Mouse (Mus musculus) T-helper 17 cell (primary cell): ENCODE data around the gene Pth2.

Experiments used
- in situ Hi-C, 2 experiments: fragments of 300-600 bp; cut with MboI, MseI; formaldehyde crosslinking; loops; 1 replicate in 1 of 2; 2 replicates in 1 of 2; pipeline ENCODE4 v1.15.1; 2025; ENCODE audit warnings: high pct_unique_total_duplicates in 2 of 2

Pth2 gene

DNA sequence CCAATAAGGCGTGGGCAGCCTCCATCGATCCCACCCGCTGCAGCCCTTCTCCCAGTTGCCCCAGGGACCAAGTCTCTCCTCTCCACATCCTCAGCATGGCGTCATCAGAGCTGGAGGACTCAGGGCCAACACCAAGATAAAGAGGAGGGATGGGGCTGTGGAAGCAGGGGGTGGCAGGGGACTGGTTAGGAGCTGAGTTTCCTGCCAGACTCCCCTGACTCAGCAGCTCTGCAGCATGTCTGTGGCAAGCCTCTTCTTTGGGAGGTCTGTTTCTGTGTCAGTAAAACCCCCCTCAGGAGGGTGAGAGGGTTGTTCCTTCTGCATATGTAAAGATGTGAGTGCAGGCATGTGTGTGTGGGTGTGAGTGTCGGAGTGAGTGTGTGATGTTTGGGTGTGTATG, 16.2 kb downstream of the Pth2 start:
- in situ Hi-C loops = no loop called here

DNA sequence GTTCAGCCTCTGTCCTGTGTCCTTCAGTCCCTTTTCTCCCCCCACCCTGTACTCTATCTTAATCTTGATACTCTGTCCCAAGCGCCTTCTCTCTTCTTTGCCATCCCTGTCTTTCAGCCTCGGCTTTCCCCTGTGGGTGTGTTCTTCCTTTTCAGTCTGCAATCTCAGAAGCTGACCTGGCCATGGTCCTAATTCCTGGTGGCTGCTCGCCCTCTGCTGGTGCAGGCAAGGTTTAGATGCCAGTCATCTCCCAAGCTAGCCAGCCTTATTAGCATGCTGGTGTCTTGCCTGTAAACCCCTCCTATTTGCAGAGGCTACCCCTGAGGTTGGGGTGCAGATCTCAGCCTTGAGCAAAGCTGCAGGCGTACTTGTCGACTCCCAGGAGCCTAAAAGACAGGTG, 17.6 kb downstream of the Pth2 start:
- in situ Hi-C loops = no loop called here

DNA sequence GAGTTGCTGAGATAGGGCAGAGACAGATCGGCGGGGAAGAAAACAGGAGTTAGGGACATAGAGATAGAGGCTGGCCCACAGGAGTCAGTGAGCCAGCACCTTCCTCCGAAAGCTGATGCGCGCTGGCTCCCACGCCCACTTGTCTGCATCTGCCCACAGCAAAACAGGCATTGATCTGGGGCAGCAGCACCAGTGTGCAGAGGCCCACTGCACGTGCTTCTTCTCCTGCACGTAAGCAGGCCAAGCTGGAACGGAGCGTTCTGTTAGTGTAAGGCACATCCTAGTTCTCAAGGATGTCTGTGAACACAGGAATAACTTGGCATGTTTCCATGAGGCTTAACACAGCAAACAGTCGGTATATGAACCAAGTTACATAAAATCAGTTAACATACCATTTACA, 18.2 kb downstream of the Pth2 start:
- in situ Hi-C loops = no loop called here

DNA sequence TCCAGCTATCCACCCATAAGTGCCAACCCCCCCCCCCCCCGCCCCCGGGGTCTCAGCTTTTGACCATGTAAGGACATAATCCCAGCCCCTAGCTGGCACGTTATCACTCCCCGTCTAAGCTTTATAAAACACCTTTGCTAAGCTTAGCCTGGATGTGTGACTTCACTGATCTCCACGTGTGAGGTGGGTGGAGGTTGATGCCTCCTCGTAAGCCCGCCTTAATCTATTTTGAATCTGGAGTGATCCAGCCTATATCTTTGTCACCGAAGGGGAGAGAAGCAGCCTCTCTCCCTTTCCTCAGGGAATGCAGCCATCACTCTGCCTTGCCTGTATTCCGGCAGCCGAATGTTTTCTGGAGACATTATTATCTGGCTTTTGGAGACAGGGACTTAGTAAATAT, 21.9 kb downstream of the Pth2 start:
- in situ Hi-C loops = no loop called here

DNA sequence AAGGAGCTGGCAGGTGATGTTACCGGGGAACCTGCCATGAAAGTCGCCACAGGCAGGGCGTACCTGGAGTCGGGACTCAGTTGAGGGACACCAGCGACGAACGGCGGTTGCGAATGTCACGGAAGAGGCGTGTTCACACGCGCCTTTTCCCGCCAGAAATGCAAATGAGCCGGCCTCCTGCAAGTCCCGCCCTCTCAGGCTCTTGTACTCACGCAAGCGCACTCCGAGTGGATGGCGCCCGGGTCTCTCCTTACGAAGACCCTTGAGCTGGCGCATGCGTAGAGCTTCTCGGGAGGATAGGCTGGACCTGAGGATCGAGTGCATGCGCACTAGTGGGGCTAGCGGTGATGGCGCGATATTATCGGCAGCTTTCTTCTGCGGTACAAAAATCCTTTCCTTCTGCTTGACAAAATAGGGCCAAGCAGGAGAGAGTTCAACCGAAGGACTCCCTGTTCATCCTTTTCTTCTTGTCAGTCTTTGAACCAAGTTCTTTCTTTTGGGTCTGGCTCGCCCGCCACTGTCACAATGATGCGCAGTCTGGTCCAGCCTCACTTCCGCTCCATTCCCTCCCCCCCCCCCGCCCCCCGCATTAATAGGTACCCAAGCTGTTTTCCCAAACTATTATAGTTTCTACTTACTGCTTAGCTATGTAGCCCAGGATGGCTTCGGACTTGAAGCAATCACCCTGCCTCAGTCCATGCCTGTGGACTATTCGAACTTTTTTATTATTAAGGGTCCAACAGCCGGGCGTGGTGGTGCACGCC, 23.8 kb downstream of the Pth2 start, which contains the start of gene Ccdc155:
Ccdc155 (minus strand) TSS at position 513 of the 764 bp plus-strand sequence.
- in situ Hi-C loops = no loop called here

DNA sequence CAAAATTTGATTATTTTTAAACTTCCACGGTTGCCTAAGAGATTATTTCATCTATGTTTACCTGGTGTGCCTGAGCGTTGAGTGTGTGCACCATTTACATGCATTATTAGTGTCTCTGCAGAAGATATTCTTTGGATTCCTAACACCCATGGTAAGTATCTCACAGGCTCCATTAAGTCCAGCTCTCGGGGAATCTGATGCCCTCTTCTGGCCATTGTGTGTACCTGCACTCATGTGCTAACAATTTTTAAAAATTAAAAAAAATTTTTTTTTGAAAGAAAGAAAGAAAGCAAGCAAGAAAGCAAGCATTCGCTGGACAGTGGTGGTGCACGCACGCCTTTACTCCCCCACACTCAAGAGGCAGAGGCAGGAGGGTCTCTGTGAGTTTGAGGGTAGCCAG, 27.5 kb downstream of the Pth2 start:
- in situ Hi-C loops = no loop called here

DNA sequence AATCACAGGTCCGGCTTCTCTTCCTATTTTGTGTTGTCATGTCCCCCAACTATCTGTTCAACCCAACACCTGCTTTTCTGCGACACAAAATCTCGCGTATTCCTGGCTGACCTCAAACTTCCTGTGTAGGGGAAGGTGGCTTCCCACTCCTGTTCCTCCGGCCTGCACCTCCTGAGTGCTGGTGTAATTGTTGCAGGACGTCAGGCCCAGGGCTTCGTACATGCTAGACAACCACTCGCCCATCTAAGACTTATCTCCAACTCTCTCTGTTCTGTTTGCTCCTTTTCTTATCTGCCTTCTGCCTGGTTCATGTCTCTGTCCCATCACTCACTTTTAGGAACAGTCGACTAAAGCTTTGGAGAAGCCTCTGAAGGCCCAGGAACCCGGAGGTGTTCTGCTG, 30.3 kb downstream of the Pth2 start:
- in situ Hi-C loops = no loop called here

DNA sequence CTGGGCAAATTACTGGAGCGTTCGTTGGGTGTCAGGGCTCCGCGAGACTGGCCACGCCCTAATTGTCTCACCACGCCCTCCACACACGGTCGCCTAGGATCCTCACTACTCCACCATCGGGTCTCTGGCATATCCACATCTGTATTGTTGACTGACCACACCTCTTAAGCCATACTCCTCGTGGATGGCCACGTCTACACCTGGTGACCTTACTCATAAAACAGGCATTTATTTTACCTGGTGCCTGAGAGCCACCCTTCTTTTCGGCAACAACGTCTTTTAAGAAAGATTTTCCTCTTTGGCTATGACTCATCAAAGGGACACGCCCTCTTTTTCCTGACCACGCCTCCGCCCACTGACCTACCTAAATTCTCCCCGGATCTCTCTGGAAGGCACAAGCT, 31.1 kb downstream of the Pth2 start, which contains the start of gene Dkkl1:
Dkkl1 (minus strand) TSS at position 297 of the 401 bp plus-strand sequence.
- in situ Hi-C loops = no loop called here

DNA sequence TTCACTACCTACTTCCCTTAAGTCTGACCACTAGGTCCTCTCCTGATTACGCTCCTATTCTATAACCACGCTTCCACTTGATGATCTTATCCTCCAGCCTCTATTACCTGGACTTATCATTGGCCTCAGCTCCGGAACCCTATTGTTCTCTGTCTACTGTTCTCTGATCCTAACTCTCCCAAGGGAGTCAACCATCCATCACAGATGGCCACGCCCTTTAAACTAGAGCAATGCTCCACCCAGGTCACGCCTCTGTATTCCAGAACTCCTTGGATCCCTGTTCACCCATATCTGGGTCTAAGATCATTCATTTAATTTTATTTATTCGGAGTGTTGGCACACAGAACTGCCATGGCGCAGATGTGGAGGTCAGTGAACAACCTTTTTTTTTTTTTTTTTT, 31.6 kb downstream of the Pth2 start:
- in situ Hi-C loops = no loop called here

DNA sequence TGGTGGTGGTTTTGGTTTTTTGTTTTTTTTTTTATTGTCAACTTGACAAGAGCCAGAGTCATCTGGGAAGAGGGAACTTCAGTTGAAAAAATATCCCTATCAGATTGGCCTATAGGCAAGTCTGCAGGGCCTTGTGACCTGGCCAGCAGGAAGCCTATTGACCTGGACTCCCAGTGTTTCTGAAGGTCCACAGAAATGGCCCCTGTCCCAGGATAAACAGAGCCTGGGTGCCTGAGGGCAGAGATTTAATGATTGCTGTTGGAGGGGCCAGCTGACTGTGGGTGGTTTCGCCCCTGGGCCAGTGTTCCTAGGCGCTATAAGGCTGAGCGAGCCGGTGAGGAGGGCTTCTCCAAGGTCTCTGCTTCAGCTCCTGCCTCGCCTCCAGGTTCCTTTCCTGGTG, 32.9 kb downstream of the Pth2 start:
- in situ Hi-C loops = no loop called here

DNA sequence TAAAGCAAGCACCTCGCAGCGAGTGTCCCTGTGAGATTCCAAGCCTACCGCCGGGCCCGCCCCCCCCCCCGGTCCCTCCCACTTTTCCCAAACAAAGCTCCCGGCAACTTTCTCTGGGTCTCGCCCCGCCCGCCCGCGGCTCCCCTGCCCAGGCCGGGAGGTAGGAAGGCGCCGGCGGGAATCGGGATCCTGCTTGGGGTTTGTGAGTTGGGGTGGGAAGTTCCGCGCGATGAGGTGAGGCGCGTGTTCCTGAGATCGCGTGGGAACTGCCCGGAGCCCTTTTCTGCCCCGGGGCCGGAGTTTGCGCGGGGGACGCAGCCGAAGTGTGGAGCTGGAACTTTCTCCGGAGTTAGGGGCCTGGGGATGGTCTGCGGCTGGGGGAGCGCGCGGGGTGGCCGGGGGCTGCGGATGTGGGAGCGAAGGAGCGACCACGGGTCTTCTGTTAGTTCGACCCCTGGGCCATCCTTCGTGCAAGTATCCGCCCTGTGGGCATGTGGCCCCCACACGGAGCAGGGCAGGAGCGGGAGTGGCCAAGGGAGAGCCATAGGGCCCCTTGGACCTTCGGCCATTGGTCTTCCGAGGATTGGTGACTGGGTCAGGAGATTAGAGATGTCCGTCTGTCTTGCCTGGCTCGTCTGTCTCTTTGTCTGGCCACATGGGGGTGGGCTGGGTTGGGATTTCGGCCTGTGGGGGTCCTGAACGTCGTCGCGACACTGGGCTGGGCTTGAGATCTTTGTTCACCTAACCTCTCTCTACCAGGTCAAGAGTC, 35.1 kb downstream of the Pth2 start, which contains the start of gene Tead2:
Tead2 (plus strand) TSS at position 81 of the 769 bp plus-strand sequence.
- in situ Hi-C loops = no loop called here

DNA sequence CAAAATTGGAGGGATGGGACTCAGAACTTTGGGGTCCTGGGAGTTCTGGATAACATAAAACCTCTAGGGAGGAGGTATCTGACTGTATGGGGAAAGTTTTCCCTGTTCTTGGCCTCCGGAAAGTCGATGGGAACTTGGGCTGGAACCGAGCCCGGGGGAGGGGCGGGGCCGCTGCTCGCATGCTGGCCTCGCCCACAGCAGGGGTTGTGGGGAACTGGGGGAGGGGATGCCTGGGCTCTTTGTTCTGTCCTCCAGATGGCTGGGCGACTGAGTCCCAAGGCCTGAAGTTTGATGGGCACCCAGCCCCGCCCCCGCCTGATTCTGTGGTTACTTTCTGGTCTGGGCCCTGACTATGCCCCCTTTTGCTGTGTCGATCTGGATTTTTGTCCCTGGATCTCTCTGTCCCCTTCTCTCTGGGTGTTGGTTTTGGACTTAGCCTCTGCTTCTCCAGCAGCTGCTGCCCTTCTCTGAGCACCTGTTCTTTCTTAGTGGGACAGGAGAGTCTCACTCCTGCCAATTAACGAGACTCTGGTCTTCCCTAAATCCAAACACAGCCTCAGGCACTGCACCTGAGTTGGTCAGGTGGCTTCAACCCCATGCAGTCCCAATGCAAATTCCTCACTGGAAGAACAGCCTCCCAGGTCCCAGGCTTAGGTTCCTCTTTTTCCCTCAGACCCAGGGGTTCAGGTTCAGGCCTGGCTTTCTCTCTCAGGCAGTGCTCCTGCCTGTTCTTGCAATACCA, 35.8 kb downstream of the Pth2 start:
- in situ Hi-C loops = no loop called here

DNA sequence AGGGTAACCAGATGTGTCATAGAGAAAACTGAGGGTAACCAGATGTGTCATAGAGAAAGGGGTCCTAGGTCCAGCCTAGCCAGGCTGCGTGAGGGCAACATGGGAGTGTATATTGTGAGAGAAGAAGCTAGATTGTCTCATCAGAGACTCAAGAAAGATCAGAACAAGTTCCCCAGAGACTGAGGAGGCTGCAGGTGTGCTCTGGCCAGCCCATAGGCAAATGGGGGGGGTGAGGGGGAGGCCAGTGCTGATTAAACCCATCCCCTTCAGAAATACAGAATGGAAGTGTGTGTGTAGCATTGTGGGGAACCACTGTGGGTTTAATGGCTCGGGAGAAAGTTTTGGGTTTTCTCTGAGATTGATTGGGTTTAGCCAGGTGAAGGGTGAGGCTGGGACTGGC, 40.9 kb downstream of the Pth2 start:
- in situ Hi-C loops = no loop called here

DNA sequence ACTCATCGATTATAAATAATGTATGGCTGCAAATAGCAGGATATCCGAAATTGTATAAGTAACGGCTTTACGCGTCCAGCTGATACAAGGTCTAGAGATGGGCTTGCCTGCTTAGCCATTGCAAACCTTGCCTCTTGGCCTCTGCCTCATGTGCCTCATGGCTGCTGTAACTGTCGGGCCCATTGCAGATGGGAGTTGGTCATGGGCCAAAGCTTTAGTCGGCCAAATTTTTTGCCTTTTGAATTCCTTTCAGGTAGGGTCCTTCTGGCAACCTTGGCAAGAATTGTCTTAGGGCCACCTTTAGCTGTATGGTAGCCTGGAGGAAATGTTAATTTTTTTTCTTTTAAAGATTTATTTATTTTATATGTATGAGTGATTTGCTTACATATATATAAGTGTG, 44.0 kb downstream of the Pth2 start:
- in situ Hi-C loops = loop anchor here in 1 of 2 experiments (25.0 kb wide), 1 partner anchor 1438 kb away; the partner anchor contains the start of genes Klk10, Klk8 and Klk9

DNA sequence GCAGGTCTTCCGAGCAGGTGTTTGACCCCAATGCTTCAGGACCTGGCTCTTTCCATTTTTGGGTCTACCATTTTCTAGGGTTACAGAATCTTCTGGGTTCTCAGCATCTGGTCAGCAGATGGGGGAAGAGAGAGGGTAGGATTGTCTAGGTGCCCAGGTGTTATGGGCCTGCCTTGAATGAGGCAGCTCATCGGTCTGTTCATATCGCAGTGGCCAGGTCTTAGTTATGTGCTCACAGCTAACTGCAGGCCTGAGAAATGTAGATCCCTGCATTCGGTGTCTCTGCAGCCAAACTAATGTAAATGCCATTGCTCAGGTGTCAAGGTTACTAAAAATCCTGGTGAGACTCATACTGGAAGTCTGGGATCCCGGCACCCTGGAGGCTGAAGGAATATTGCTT, 45.6 kb downstream of the Pth2 start:
- in situ Hi-C loops = loop anchor here in 1 of 2 experiments (25.0 kb wide), 1 partner anchor 1439 kb away; the partner anchor contains the start of genes Klk10, Klk8 and Klk9

DNA sequence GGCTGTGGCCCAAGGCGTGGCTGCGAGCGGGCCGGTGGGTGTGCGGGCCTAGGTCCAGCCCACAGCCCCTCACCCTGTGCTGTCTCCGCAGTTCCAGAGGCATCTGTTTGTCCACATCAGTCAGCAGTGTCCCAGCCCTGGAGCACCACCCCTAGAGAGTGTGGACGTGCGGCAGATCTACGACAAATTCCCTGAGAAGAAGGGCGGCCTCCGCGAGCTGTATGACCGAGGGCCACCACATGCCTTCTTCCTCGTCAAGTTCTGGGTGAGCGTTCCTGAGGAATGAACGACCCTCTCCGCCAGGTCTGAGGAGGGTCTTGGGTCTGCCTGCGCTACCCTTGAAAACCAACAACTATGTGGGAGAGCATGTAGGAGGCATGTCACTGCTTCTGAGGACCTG, 47.8 kb downstream of the Pth2 start:
- in situ Hi-C loops = loop anchor here in 1 of 2 experiments (25.0 kb wide), 1 partner anchor 1441 kb away; the partner anchor contains the start of genes Klk10, Klk8 and Klk9

DNA sequence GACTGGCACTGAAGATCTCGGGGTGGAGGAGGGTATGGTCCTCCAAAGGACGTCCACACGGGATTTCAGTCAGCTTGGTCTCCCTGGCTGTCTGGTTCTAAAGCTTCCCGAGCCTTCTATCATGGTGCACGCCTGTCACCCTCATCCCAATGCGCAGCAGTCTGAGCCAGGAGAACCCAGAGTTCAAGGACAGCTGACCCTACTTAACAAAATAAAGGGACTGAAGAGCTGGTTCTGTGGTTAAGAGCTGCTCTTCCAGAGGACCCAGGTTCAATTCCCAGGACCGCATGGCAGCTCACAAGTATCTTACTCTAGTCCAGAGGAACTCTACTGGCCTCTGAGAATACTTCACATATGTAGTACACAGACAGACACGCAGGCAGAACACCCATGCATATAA, 48.3 kb downstream of the Pth2 start:
- in situ Hi-C loops = loop anchor here in 1 of 2 experiments (25.0 kb wide), 1 partner anchor 1442 kb away; the partner anchor contains the start of genes Klk10, Klk8 and Klk9

DNA sequence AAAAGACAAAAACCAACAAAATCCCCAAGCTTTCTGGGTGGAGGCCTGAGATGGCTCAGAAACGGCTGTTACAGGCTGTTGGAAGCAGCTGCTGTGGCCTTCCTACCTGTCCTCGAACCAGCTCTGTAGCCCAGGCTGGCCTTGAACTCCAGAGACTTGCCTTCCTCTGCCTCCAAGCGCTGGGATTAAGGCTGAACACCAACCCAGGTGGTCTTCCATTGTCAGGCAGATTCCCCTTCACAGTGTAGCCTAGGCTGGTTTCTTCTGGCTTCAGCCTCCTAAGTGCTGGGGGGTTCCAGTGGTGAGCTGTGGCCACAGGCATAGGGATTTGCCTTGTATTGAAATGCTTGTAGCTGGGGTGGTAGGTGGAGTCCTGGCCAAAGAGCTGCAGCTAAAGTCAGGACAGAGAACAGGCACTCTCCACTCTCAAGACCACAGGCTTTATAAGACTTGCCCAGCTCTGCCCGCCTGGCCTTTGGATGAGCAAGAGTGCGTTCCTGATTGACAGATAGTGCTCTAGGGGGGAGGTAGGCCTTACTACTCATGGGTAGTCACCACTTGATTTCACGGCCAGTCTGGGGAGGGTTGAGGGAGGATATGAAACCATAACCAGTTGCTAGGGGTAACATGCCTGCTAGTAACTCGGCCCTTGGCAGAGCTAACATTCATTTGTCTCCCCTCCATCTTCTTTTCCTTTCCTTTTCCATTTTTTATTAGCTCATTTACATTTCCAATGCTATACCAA, 48.8 kb downstream of the Pth2 start:
- in situ Hi-C loops = loop anchor here in 1 of 2 experiments (25.0 kb wide), 1 partner anchor 1442 kb away; the partner anchor contains the start of genes Klk10, Klk8 and Klk9

DNA sequence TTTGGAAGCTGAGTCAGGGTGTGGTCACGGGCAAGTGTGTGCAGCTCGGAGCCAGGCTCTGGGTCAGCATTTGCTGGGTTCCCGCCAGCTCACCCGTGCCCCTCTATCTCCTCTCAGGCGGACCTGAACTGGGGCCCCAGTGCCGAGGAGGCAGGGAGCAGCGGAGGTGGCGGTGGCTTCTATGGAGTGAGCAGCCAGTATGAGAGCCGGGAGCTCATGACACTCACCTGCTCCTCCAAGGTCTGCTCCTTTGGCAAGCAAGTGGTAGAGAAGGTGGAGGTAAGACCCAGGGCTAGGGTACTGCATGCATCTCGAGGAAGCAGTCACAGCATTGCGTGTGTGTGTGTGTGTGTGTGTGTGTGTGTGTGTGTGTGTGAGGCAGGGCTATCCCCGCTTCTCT, 50.4 kb downstream of the Pth2 start:
- in situ Hi-C loops = loop anchor here in 1 of 2 experiments (25.0 kb wide), 1 partner anchor 1444 kb away; the partner anchor contains the start of genes Klk10, Klk8 and Klk9
